Mouse (Mus musculus) midbrain, embryonic 15.5 days (tissue): Measurements from ENCODE around the gene Meis1. TPM values are rescaled to one million over a fixed set of nuclear protein-coding genes. Genes with fewer than 3 reads are reported as not detected.

Source experiments
- ATAC-seq: fragments of 200-750 bp; cut with Nextera tagmentation; replicated peaks from 2 replicates; pipeline ENCODE4 v1.8.0; 2017; ENCODE audit warnings: moderate TSS enrichment
- H3K27ac ChIP-seq: fragments of 300-500 bp; sonication (generic); 2 replicates; pipeline ENCODE4 v1.5.1; 2015; ENCODE audit warnings: mild to moderate bottlenecking, inconsistent platforms
- H3K27me3 ChIP-seq: fragments of 300-500 bp; sonication (generic); replicated peaks from 2 replicates; pipeline ENCODE4 v1.6.1; 2015; ENCODE audit warnings: inconsistent platforms
- H3K36me3 ChIP-seq: fragments of 300-500 bp; sonication (generic); replicated peaks from 2 replicates; pipeline ENCODE4 v1.6.1; 2015; ENCODE audit warnings: inconsistent platforms
- H3K4me1 ChIP-seq: fragments of 300-500 bp; sonication (generic); 2 replicates; pipeline ENCODE4 v1.6.1; 2015; ENCODE audit warnings: inconsistent platforms
- H3K4me2 ChIP-seq: fragments of 300-500 bp; sonication (generic); 2 replicates; pipeline ENCODE4 v1.6.1; 2015; ENCODE audit warnings: inconsistent platforms, mild to moderate bottlenecking, moderate library complexity
- H3K4me3 ChIP-seq: fragments of 300-500 bp; sonication (generic); 2 replicates; pipeline ENCODE4 v1.5.1; 2015; ENCODE audit warnings: mild to moderate bottlenecking, inconsistent platforms
- H3K9ac ChIP-seq: fragments of 300-500 bp; sonication (generic); 2 replicates; pipeline ENCODE4 v1.6.1; 2015; ENCODE audit warnings: mild to moderate bottlenecking, inconsistent platforms
- H3K9me3 ChIP-seq: fragments of 300-500 bp; sonication (generic); 2 replicates; pipeline ENCODE4 v1.6.1; 2016; ENCODE audit warnings: inconsistent platforms
- WGBS: fragments of 180-500 bp; shearing (Covaris S2); methylation state at CpG from one replicate; pipeline ENCODE4 v1.1.7; 2015; ENCODE audit warnings: mixed read lengths; 5-methylcytosine and 5-hydroxymethylcytosine counted together
- polyA plus RNA-seq: library from polyadenylated mRNA; unstranded; fragments of >200 nt; fragmentation: Nextera tagmentation; extraction: Ambion mirVana; gene quantifications from 2 replicates; pipeline ENCODE4 v1.2.1, GENCODE M21; 2015

The Meis1 gene
- 38.5 and 43.1 TPM in 2 replicates for polyA plus RNA-seq

DNA sequence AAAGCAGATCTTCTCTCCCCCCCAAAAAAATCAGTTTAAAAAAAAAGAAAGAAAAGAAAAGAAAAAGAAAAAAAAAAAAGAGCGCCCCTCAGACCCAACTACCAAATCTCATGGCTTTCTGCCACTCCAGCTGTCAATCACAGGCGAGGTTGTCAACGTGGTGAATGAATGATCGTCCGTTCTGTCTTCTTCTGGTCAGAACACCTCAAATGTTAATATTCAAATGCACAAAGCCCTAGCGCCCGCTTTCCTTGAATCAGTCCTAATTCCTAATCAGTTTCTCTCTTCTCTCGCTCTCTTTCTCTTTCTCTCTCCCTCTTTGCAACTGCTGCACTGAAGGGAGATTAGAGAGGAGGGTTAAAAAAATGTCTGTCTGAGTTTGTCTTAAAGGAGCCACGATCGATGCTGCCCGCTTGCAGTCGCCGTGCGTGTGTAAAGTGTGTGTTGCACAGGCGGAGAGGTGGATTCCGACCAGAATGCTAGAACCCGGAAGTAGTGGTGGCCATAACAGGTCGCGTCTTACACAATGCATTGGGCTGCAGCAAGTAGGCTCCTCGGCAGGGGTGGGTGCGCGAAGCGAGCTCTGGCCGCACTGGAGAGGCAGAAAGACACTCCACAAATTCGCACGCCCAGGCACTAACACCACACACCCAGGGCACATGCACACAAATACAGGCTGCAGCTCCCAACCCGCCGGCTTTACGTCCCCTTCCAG lies at the start of gene Meis1:
Gene Meis1 (minus strand): TSS at position 497 of the 715 bp plus-strand sequence.
- Histone ChIP-seq H3K4me1 (peaks cover 34% of the 10 kb centered on the region), H3K36me3 (no peaks in the 10 kb centered on the region), H3K27ac (peak within 1 kb of the TSS; percentile 94), H3K9me3 (no peaks in the 10 kb centered on the region), H3K27me3 (0 out of 2 replicates have a peak, but pooled peaks cover 28% of the 10 kb centered on the region), H3K4me2 (peak within 1 kb of the TSS; percentile 95), H3K9ac (peak within 1 kb of the TSS; percentile 76), H3K4me3 (peak within 1 kb of the TSS; percentile 72)
- ATAC-seq, result peak; percentile 91
- WGBS, result under 1% methylated on average over 29 of the region's 29 CpGs

DNA sequence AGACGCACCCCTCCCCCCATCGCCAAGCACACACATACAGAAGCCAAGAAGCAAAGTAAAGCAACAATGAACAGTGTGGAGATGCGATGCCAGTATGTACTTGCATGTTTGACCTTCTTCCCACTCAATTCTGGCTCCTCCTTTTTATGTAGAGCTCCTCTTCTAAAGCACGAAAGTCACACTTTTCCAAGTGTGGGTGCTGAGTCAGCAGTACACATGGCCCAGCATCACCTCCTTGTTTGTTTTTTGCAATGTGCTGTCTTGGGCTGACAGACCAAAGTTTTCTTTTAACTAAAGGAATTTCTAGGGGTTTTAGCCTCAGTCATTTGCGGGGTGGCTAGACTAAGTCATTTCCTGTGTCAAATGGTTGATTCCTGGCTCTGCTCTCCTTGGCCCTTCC lies 48.5 kb upstream of the Meis1 start:
- H3K27ac ChIP-seq, result no peak overlapping the region
- no peaks in the 10 kb centered on the region for H3K9me3 ChIP-seq
- H3K4me2 ChIP-seq, result no peak overlapping the region
- no peak for ATAC-seq
- 90% methylated on average over 5 of the region's 5 CpGs for WGBS
- H3K9ac ChIP-seq, result no peak overlapping the region
- H3K4me1 ChIP-seq, result no peaks in the 10 kb centered on the region
- H3K36me3 ChIP-seq, result no peaks in the 10 kb centered on the region
- H3K27me3 ChIP-seq, result no peaks in the 10 kb centered on the region
- no peak overlapping the region for H3K4me3 ChIP-seq

DNA sequence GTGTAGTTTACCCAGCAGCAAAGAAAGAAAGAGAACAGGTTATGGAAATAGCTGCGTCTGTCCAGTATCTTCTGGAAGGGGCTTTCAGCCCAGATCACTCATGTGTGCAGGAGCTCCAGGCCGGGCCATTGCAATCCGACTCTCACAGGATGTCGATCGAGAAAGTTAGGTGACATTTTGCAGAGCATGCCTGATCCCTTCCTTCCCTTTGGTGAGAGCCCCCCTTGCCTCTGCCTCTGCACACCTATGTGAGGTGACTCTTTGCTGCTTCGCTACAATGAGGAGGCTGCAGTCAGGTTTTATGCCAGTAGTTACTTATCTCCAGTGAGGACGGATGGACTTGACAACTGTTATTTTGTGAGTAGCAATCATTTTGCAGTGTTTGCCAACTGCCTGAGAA lies 30.5 kb upstream of the Meis1 start:
- Histone ChIP-seq H3K4me2 (no peak overlapping the region), H3K36me3 (no peaks in the 10 kb centered on the region), H3K9ac (no peak overlapping the region), H3K4me3 (no peak overlapping the region), H3K4me1 (no peaks in the 10 kb centered on the region), H3K27ac (no peak overlapping the region), H3K27me3 (no peaks in the 10 kb centered on the region; the same call in 1 of the 2 replicates), H3K9me3 (no peaks in the 10 kb centered on the region)
- WGBS, result 64% methylated on average over 7 of the region's 7 CpGs
- ATAC-seq, result no peak

DNA sequence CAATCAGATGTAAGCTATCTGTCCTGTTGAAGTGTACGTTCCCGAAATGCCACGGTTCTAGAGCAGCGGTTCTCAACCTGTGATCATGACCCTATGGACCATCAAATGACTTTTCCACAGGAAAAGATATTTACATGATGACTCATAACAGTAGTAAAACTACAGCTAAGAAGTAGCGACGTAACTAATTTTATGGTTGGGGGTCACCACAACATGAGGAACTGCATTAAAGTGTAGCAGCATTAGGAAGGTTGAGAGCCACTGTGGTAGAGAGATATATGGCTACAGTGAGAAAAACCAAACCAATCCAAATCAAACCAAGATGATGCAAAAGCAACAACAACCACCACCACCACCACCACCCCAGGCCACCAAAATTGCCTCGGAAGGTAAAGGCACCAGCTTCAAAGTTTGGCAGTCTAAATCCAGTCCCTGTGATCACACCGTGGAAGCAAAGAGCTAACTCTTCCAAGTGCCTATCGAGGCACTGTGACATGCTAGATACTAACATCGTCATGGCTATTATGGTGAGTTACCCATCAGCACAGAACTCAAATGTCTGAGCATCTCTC lies 17.9 kb upstream of the Meis1 start:
- H3K9ac ChIP-seq, result no peak overlapping the region
- H3K4me2 ChIP-seq, result no peak overlapping the region
- no peaks in the 10 kb centered on the region for H3K9me3 ChIP-seq
- no peak overlapping the region for H3K4me3 ChIP-seq
- H3K27ac ChIP-seq, result no peak overlapping the region
- no peak for ATAC-seq
- 95% methylated on average over 10 of the region's 10 CpGs for WGBS
- H3K36me3 ChIP-seq, result no peaks in the 10 kb centered on the region
- H3K27me3 ChIP-seq, result no peaks in the 10 kb centered on the region
- no peaks in the 10 kb centered on the region for H3K4me1 ChIP-seq

GRCm38 (mm10) chr11:19026581-19027561 lies 8.1 kb upstream of the Meis1 start:
- H3K27ac ChIP-seq, result peak overlapping the region; percentile 31; the same call in 1 of the 2 replicates
- H3K4me3 ChIP-seq, result peak overlapping the region; percentile 40
- H3K27me3 ChIP-seq, result peaks cover 26% of the 10 kb centered on the region; the same call in 1 of the 2 replicates
- peak; percentile 88 for ATAC-seq
- H3K9me3 ChIP-seq, result no peaks in the 10 kb centered on the region
- under 1% methylated on average over 58 of the region's 58 CpGs for WGBS
- peak overlapping the region; percentile 91 for H3K4me2 ChIP-seq
- H3K36me3 ChIP-seq, result no peaks in the 10 kb centered on the region
- peaks cover 13% of the 10 kb centered on the region for H3K4me1 ChIP-seq
- H3K9ac ChIP-seq, result peak overlapping the region; percentile 48

- peaks cover 18% of the 10 kb centered on the region for H3K4me1 ChIP-seq
- no peaks in the 10 kb centered on the region for H3K36me3 ChIP-seq
- no peaks in the 10 kb centered on the region for H3K9me3 ChIP-seq
- WGBS, result 4% methylated on average over 11 of the region's 11 CpGs
- peaks cover 33% of the 10 kb centered on the region; the same call in 1 of the 2 replicates for H3K27me3 ChIP-seq
- H3K27ac ChIP-seq, result no peak overlapping the region
- peak overlapping the region; percentile 40 for H3K4me3 ChIP-seq
- H3K9ac ChIP-seq, result peak overlapping the region; percentile 48; the same call in 1 of the 2 replicates
- no peak for ATAC-seq
- H3K4me2 ChIP-seq, result peak overlapping the region; percentile 91
These were observed 7.3 kb upstream of the Meis1 start for GRCm38 (mm10) chr11:19025976-19026520.

DNA sequence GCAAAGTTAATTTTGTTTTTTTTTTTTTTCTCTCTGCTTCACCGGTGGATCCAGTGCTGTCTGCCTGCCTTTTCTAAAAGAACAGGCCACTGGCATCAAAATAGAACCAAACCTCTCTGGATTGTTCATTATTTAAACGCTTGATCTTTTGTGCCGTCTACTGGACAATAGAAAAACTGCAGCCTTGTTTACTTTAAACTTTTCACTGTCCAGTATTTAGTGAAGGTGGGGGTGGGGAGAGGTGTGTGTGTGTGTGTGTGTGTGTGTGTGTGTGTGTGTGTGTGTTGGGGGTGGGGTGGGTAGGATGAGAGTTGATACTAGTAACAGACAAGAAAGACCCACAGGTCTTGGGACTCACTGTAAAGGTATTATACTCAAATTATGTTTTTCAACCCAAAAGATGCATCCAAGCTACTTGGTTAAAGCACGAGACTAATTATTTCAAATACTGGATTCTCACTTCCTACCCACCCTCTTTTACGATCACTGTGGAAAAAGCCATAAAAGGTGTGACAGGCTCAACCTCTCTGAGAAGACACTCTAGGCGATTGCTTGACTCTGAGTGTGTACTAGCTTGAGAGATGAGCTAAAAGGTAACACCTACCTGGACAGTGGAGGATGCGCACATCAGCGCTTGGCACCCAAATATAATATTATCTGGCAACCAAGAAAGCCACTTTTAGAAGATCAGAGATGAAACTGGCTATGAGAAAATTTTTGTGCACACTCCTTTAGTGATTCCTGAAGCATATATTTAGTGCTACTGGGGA lies 5.9 kb upstream of the Meis1 start:
- no peak overlapping the region for H3K4me2 ChIP-seq
- WGBS, result 36% methylated on average over 8 of the region's 8 CpGs
- H3K9me3 ChIP-seq, result no peaks in the 10 kb centered on the region
- peaks cover 33% of the 10 kb centered on the region; the same call in 1 of the 2 replicates for H3K27me3 ChIP-seq
- no peak overlapping the region for H3K27ac ChIP-seq
- peaks cover 22% of the 10 kb centered on the region for H3K4me1 ChIP-seq
- no peaks in the 10 kb centered on the region for H3K36me3 ChIP-seq
- no peak overlapping the region for H3K9ac ChIP-seq
- no peak overlapping the region for H3K4me3 ChIP-seq
- no peak for ATAC-seq

DNA sequence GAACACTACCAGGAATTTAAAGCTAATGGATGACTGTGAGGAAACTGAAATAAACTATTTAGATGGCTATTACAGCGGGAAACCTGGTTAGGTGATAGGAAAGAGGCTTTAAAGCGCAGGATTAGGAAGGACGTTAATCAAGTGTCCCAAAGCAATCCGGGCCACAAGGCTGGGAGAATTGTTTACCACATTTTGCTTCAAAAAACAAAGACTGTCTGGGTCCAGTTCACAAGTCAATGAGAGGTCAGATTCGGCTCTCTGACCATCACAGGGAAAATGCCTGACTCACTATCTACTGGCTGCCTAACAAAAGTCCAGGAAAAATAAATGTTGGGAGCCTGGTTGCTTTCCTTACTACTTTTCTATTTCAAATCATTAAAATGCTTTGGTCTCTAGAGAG lies 4.6 kb upstream of the Meis1 start:
- 26% methylated on average over 5 of the region's 5 CpGs for WGBS
- no peak overlapping the region for H3K4me2 ChIP-seq
- no peak overlapping the region for H3K4me3 ChIP-seq
- H3K36me3 ChIP-seq, result no peaks in the 10 kb centered on the region
- H3K9ac ChIP-seq, result no peak overlapping the region
- no peak for ATAC-seq
- no peak overlapping the region for H3K27ac ChIP-seq
- peaks cover 31% of the 10 kb centered on the region; the same call in 1 of the 2 replicates for H3K27me3 ChIP-seq
- H3K4me1 ChIP-seq, result peaks cover 22% of the 10 kb centered on the region
- no peaks in the 10 kb centered on the region for H3K9me3 ChIP-seq

GRCm38 (mm10) chr11:19022576-19022975 lies 3.8 kb upstream of the Meis1 start:
- H3K27me3 ChIP-seq, result peaks cover 29% of the 10 kb centered on the region; the same call in 1 of the 2 replicates
- H3K4me2 ChIP-seq, result no peak overlapping the region
- peaks cover 27% of the 10 kb centered on the region for H3K4me1 ChIP-seq
- no peaks in the 10 kb centered on the region for H3K36me3 ChIP-seq
- WGBS, result 36% methylated on average over 2 of the region's 2 CpGs
- no peaks in the 10 kb centered on the region for H3K9me3 ChIP-seq
- no peak overlapping the region for H3K4me3 ChIP-seq
- no peak overlapping the region for H3K27ac ChIP-seq
- no peak for ATAC-seq
- no peak overlapping the region for H3K9ac ChIP-seq

DNA sequence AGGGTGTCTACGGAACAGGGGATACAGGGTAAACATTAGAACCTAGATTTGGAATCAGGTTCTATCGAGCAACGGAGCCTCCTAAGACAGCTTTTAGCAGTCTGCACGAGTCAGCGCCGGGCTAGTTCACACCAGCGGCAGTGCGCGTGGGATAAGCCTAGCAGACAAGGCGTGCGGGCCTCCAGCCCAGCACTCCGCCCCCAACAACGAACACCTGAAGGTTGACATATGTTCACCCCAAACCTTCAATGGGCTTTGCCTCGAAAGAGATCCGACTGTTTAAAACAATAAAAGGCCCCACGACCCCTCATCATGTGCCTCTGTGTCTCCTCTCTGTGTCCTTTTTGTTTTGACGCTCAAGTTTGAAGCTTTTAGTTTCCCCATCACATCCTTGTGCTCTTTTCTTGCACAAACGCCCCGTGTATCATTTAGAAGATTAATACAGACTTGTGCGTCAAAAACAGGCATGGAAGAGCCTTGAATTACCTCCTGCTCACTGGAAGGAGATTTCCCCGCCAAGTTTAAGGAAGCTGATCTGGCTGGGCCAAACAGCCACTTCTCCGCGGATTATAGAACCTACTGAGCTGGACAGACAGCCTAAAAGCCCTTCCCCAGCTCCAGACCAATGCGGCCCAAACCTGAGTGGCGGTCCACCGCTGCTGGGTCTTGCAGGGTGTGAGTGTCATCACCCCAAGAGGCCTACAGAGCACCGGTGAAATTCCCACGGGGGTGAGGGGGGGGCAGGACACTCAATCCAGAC lies 2.3 kb upstream of the Meis1 start:
- peak; percentile 30 for ATAC-seq
- Histone ChIP-seq H3K9ac (peak overlapping the region; percentile 40), H3K4me1 (peaks cover 21% of the 10 kb centered on the region), H3K4me3 (peak overlapping the region; percentile 72), H3K27ac (peak overlapping the region; percentile 94; the same call in 1 of the 2 replicates), H3K36me3 (no peaks in the 10 kb centered on the region), H3K9me3 (no peaks in the 10 kb centered on the region), H3K4me2 (peak overlapping the region; percentile 95), H3K27me3 (peaks cover 35% of the 10 kb centered on the region; the same call in 1 of the 2 replicates)
- WGBS, result 3% methylated on average over 28 of the region's 28 CpGs
